Mouse (Mus musculus) spleen, adult 2 months (tissue): Measurements from ENCODE around the gene 5830473C10Rik.

Experiments
- CTCF ChIP-seq: fragments of 200-500 bp; IDR thresholded peaks from 2 replicates; pipeline ENCODE4 v1.5.1; 2011; ENCODE audit warnings: mild to moderate bottlenecking, inconsistent platforms; ENCODE audit not compliant: insufficient read depth, insufficient read length, insufficient replicate concordance; ENCODE audit errors: extremely low read depth
- POLR2A ChIP-seq: fragments of 200-500 bp; IDR thresholded peaks from 2 replicates; pipeline ENCODE4 v1.6.1; 2011; ENCODE audit warnings: low read depth, low read length, inconsistent platforms

DNA sequence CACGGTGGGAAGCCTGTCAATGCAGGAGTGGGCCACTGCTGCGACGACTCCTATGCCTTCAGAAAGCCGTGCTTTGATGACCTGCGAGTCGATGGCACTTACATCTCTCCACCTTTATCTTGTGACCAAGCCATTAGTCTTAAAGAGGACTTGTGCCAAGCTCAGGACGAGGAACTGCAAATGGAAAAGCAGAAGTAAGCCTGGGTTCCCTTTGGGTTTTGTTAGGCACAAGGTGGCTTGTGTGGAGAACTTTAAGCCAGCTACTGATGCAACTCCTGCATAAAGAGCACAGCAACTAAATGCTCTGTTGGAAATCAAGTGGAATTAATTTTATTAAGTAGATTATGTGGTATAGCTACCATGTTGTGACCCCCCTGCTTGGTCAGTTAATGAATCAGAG, 23.9 kb downstream of the 5830473C10Rik start:
- TF ChIP-seq POLR2A (no peak), CTCF (no peak)
